Mouse (Mus musculus) liver, postnatal 0 days (tissue): ENCODE measurements around the gene Wdr59. TPM values are rescaled to one million over a fixed set of nuclear protein-coding genes. Genes with fewer than 3 reads are reported as not detected.

Experiments
- ATAC-seq: fragments of 200-750 bp; cut with Nextera tagmentation; 2 replicates; pipeline ENCODE4 v1.8.0; 2017; ENCODE audit warnings: mild to moderate bottlenecking, moderate library complexity
- DNase-seq: peaks from one replicate; pipeline ENCODE4 v3.0.0-alpha.2; 2016
- H3K27ac ChIP-seq: fragments of 300-500 bp; sonication (generic); 2 replicates; pipeline ENCODE4 v1.5.1; 2014; ENCODE audit warnings: antibody characterized with exemption, moderate library complexity, mild to moderate bottlenecking, low read depth
- H3K27me3 ChIP-seq: fragments of 300-500 bp; sonication (generic); 2 replicates; pipeline ENCODE4 v1.6.1; 2014; ENCODE audit warnings: low read length, control low read depth, mixed read lengths; ENCODE audit not compliant: insufficient read depth
- H3K36me3 ChIP-seq: fragments of 300-500 bp; sonication (generic); replicated peaks from 2 replicates; pipeline ENCODE4 v1.6.1; 2014; ENCODE audit warnings: mild to moderate bottlenecking, control low read depth, low read length, moderate library complexity, mixed read lengths; ENCODE audit not compliant: insufficient read depth
- H3K4me1 ChIP-seq: fragments of 300-500 bp; sonication (generic); 2 replicates; pipeline ENCODE4 v1.6.1; 2014; ENCODE audit warnings: antibody characterized with exemption, mild to moderate bottlenecking, control low read depth; ENCODE audit not compliant: insufficient read depth
- H3K4me2 ChIP-seq: fragments of 300-500 bp; sonication (generic); 2 replicates; pipeline ENCODE4 v1.6.1; 2014; ENCODE audit warnings: low read depth, mild to moderate bottlenecking, low read length, moderate library complexity, mixed read lengths
- H3K4me3 ChIP-seq: fragments of 300-500 bp; sonication (generic); 2 replicates; pipeline ENCODE4 v1.5.1; 2014; ENCODE audit warnings: low read depth, low read length
- H3K9ac ChIP-seq: fragments of 300-500 bp; sonication (generic); replicated peaks from 2 replicates; pipeline ENCODE4 v1.6.1; 2014; ENCODE audit warnings: mild to moderate bottlenecking, moderate library complexity
- H3K9me3 ChIP-seq: fragments of 300-500 bp; sonication (generic); 2 replicates; pipeline ENCODE4 v1.6.1; 2016; ENCODE audit warnings: mild to moderate bottlenecking, control low read depth, low read length, mixed read lengths
- CTCF ChIP-seq: sonication (generic); IDR thresholded peaks from 2 replicates; pipeline ENCODE4 v1.5.1; 2016; ENCODE audit warnings: antibody characterized with exemption, low read depth
- EP300 ChIP-seq: IDR thresholded peaks from 2 replicates; pipeline ENCODE4 v1.6.1; 2016; ENCODE audit warnings: antibody characterized with exemption, low read depth, mild to moderate bottlenecking
- WGBS: fragments of 180-500 bp; shearing (Covaris S2); extraction: QIAGEN DNeasy Blood & Tissue Kit; methylation state at CpG from one replicate; pipeline ENCODE4 v1.1.7; 2014; ENCODE audit not compliant: insufficient replicate concordance; 5-methylcytosine and 5-hydroxymethylcytosine counted together
- polyA plus RNA-seq: library from polyadenylated mRNA; unstranded; fragments of >200 nt; fragmentation: Nextera tagmentation; extraction: Ambion mirVana; gene quantifications from 2 replicates; pipeline ENCODE4 v1.2.1, GENCODE M21; 2015

Wdr59 gene
- polyA plus RNA-seq, 1 experiment from 2014 or later: 0.92 TPM

GRCm38 (mm10) chr8:111527149-111527548, 5.3 kb upstream of the Wdr59 start:
- no peak overlapping the region for H3K4me3 ChIP-seq
- H3K4me1 ChIP-seq: no peaks in the 10 kb centered on the region
- no peak overlapping the region for H3K27ac ChIP-seq
- ATAC-seq (no peak), DNase-seq (no peak)
- H3K9ac ChIP-seq: no peak overlapping the region
- 39% methylated on average over 8 of the region's 8 CpGs for WGBS
- no peaks in the 10 kb centered on the region for H3K9me3 ChIP-seq
- H3K36me3 ChIP-seq: no peaks in the 10 kb centered on the region
- no peak overlapping the region for H3K4me2 ChIP-seq
- no peaks in the 10 kb centered on the region for H3K27me3 ChIP-seq
- TF ChIP-seq EP300 (no peak), CTCF (no peak)

GRCm38 (mm10) chr8:111526403-111527024, 4.6 kb upstream of the Wdr59 start:
- Histone ChIP-seq H3K4me1 (peaks cover 1% of the 10 kb centered on the region), H3K4me2 (no peak overlapping the region), H3K9ac (no peak overlapping the region), H3K36me3 (no peaks in the 10 kb centered on the region), H3K27me3 (no peaks in the 10 kb centered on the region), H3K9me3 (no peaks in the 10 kb centered on the region), H3K4me3 (no peak overlapping the region), H3K27ac (no peak overlapping the region)
- WGBS: 47% methylated on average over 6 of the region's 6 CpGs
- no peak for TF ChIP-seq CTCF
- TF ChIP-seq EP300: no peak
- no peak for DNase-seq
- no peak for ATAC-seq

GRCm38 (mm10) chr8:111517466-111517865, 4.4 kb downstream of the Wdr59 start:
- Histone ChIP-seq H3K27me3 (no peaks in the 10 kb centered on the region), H3K4me2 (no peak overlapping the region), H3K27ac (no peak overlapping the region), H3K4me3 (no peak overlapping the region), H3K9ac (no peak overlapping the region), H3K4me1 (peaks cover 4% of the 10 kb centered on the region), H3K36me3 (no peaks in the 10 kb centered on the region; the same call in none of the 2 replicates), H3K9me3 (no peaks in the 10 kb centered on the region)
- no peak for ATAC-seq
- TF ChIP-seq CTCF: no peak
- no peak for TF ChIP-seq EP300
- no peak for DNase-seq
- WGBS: 81% methylated on average over 2 of the region's 2 CpGs

- Histone ChIP-seq H3K9me3 (no peaks in the 10 kb centered on the region), H3K36me3 (no peaks in the 10 kb centered on the region; the same call in none of the 2 replicates), H3K4me2 (no peak overlapping the region), H3K4me1 (peaks cover 4% of the 10 kb centered on the region), H3K9ac (no peak overlapping the region), H3K27me3 (no peaks in the 10 kb centered on the region), H3K27ac (no peak overlapping the region), H3K4me3 (no peak overlapping the region)
- DNase-seq (no peak), ATAC-seq (peak; percentile 50)
- 77% methylated on average over 7 of the region's 7 CpGs for WGBS
- peak; percentile 58; the same call in 1 of the 2 replicates for TF ChIP-seq EP300
- no peak for TF ChIP-seq CTCF
Observed at GRCm38 (mm10) chr8:111516451-111517035, 5.3 kb downstream of the Wdr59 start.

- TF ChIP-seq CTCF (no peak), EP300 (no peak)
- Histone ChIP-seq H3K4me3 (no peak overlapping the region), H3K9ac (no peak overlapping the region), H3K27me3 (no peaks in the 10 kb centered on the region), H3K4me2 (no peak overlapping the region), H3K9me3 (no peaks in the 10 kb centered on the region), H3K4me1 (0 out of 2 replicates have a peak, but pooled peaks cover 2% of the 10 kb centered on the region), H3K36me3 (no peaks in the 10 kb centered on the region; the same call in none of the 2 replicates), H3K27ac (no peak overlapping the region)
- WGBS: 88% methylated on average over 8 of the region's 8 CpGs
- ATAC-seq (no peak), DNase-seq (no peak)
Observed at GRCm38 (mm10) chr8:111513446-111513845, 8.4 kb downstream of the Wdr59 start.

GRCm38 (mm10) chr8:111512941-111513340, 9.0 kb downstream of the Wdr59 start:
- Histone ChIP-seq H3K36me3 (no peaks in the 10 kb centered on the region; the same call in none of the 2 replicates), H3K27me3 (no peaks in the 10 kb centered on the region), H3K9me3 (no peaks in the 10 kb centered on the region), H3K4me2 (no peak overlapping the region), H3K4me1 (0 out of 2 replicates have a peak, but pooled peaks cover 2% of the 10 kb centered on the region), H3K9ac (no peak overlapping the region), H3K4me3 (no peak overlapping the region), H3K27ac (no peak overlapping the region)
- TF ChIP-seq EP300 (no peak), CTCF (no peak)
- 82% methylated on average over 7 of the region's 7 CpGs for WGBS
- ATAC-seq: no peak
- DNase-seq: no peak
